Mouse (Mus musculus) forebrain, embryonic 16.5 days (tissue): Measurements from ENCODE around the gene Srcin1. TPM values are rescaled to one million over a fixed set of nuclear protein-coding genes. Genes with fewer than 3 reads are reported as not detected.

Source experiments
- ATAC-seq: fragments of 200-750 bp; cut with Nextera tagmentation; 2 replicates; pipeline ENCODE4 v1.8.0; 2017; ENCODE audit warnings: mild to moderate bottlenecking, moderate library complexity
- H3K27ac ChIP-seq: fragments of 300-500 bp; sonication (generic); 2 replicates; pipeline ENCODE4 v1.5.1; 2014; ENCODE audit warnings: low read length, control low read depth
- H3K27me3 ChIP-seq: fragments of 300-500 bp; sonication (generic); replicated peaks from 2 replicates; pipeline ENCODE4 v1.6.1; 2014; ENCODE audit warnings: low read length; ENCODE audit not compliant: control insufficient read depth, insufficient read depth
- H3K36me3 ChIP-seq: fragments of 300-500 bp; sonication (generic); 2 replicates; pipeline ENCODE4 v1.6.1; 2014; ENCODE audit not compliant: control insufficient read depth, insufficient read depth
- H3K4me1 ChIP-seq: fragments of 300-500 bp; sonication (generic); replicated peaks from 2 replicates; pipeline ENCODE4 v1.6.1; 2014; ENCODE audit warnings: low read length; ENCODE audit not compliant: control insufficient read depth, insufficient read depth
- H3K4me2 ChIP-seq: fragments of 300-500 bp; sonication (generic); 2 replicates; pipeline ENCODE4 v1.6.1; 2014; ENCODE audit warnings: mild to moderate bottlenecking, low read length, control low read depth
- H3K4me3 ChIP-seq: fragments of 300-500 bp; sonication (generic); replicated peaks from 2 replicates; pipeline ENCODE4 v1.5.1; 2014; ENCODE audit warnings: mild to moderate bottlenecking, low read length, control low read depth
- H3K9ac ChIP-seq: fragments of 300-500 bp; sonication (generic); replicated peaks from 2 replicates; pipeline ENCODE4 v1.6.1; 2014; ENCODE audit warnings: low read depth, low read length, control low read depth
- H3K9me3 ChIP-seq: fragments of 300-500 bp; sonication (generic); 2 replicates; pipeline ENCODE4 v1.6.1; 2016; ENCODE audit warnings: low read length; ENCODE audit not compliant: control insufficient read depth
- WGBS: fragments of 180-500 bp; shearing (Covaris S2); extraction: QIAGEN DNeasy Blood & Tissue Kit; methylation state at CpG from one replicate; pipeline ENCODE4 v1.1.7; 2014; 5-methylcytosine and 5-hydroxymethylcytosine counted together
- polyA plus RNA-seq: library from polyadenylated mRNA; unstranded; fragments of >200 nt; fragmentation: Nextera tagmentation; extraction: Ambion mirVana; gene quantifications from 2 replicates; pipeline ENCODE4 v1.2.1, GENCODE M21; 2015

Srcin1 gene
- polyA plus RNA-seq, 1 experiment from 2014 or later, result 9.9 TPM

GRCm38 (mm10) chr11:97572895-97573480, 3.0 kb downstream of the Srcin1 start:
- Histone ChIP-seq H3K9ac (peak overlapping the region; percentile 97), H3K4me1 (peaks cover 67% of the 10 kb centered on the region), H3K4me2 (peak overlapping the region; percentile 86), H3K4me3 (peak overlapping the region; percentile 85), H3K9me3 (no peaks in the 10 kb centered on the region), H3K36me3 (no peaks in the 10 kb centered on the region), H3K27ac (peak overlapping the region; percentile 97), H3K27me3 (no peaks in the 10 kb centered on the region)
- ATAC-seq, result no peak
- WGBS, result 15% methylated on average over 7 of the region's 7 CpGs

GRCm38 (mm10) chr11:97572089-97572345, 4.0 kb downstream of the Srcin1 start:
- peak overlapping the region; percentile 85 for H3K4me3 ChIP-seq
- H3K36me3 ChIP-seq, result no peaks in the 10 kb centered on the region
- no peaks in the 10 kb centered on the region for H3K9me3 ChIP-seq
- peak overlapping the region; percentile 51 for H3K9ac ChIP-seq
- peaks cover 76% of the 10 kb centered on the region for H3K4me1 ChIP-seq
- WGBS, result 17% methylated on average over 5 of the region's 5 CpGs
- H3K27ac ChIP-seq, result peak overlapping the region; percentile 97
- H3K4me2 ChIP-seq, result peak overlapping the region; percentile 86
- ATAC-seq, result no peak
- H3K27me3 ChIP-seq, result no peaks in the 10 kb centered on the region

- peaks cover 82% of the 10 kb centered on the region for H3K4me1 ChIP-seq
- H3K9me3 ChIP-seq, result no peaks in the 10 kb centered on the region
- peak overlapping the region; percentile 51 for H3K9ac ChIP-seq
- H3K36me3 ChIP-seq, result no peaks in the 10 kb centered on the region
- ATAC-seq, result peak; percentile 13; the same call in 1 of the 2 replicates
- H3K4me3 ChIP-seq, result peak overlapping the region; percentile 85
- H3K27ac ChIP-seq, result peak overlapping the region; percentile 97
- 3% methylated on average over 8 of the region's 8 CpGs for WGBS
- peak overlapping the region; percentile 86 for H3K4me2 ChIP-seq
- H3K27me3 ChIP-seq, result no peaks in the 10 kb centered on the region
Observed at GRCm38 (mm10) chr11:97571266-97572088, 4.5 kb downstream of the Srcin1 start.

GRCm38 (mm10) chr11:97570493-97571137, 5.4 kb downstream of the Srcin1 start:
- Histone ChIP-seq H3K4me2 (peak overlapping the region; percentile 86), H3K9me3 (no peaks in the 10 kb centered on the region), H3K4me3 (0 out of 2 replicates have a peak overlapping the region, but pooled peaks have one; percentile 7), H3K9ac (0 out of 2 replicates have a peak overlapping the region, but pooled peaks have one; percentile 12), H3K27ac (peak overlapping the region; percentile 97), H3K4me1 (peaks cover 82% of the 10 kb centered on the region), H3K36me3 (no peaks in the 10 kb centered on the region), H3K27me3 (no peaks in the 10 kb centered on the region)
- ATAC-seq, result 0 out of 2 replicates have a peak, but pooled peaks have one; percentile 1
- 5% methylated on average over 8 of the region's 8 CpGs for WGBS

GRCm38 (mm10) chr11:97569806-97570205, 6.2 kb downstream of the Srcin1 start:
- Histone ChIP-seq H3K4me1 (peaks cover 90% of the 10 kb centered on the region), H3K9ac (peak overlapping the region; percentile 35; the same call in 1 of the 2 replicates), H3K27me3 (no peaks in the 10 kb centered on the region), H3K27ac (peak overlapping the region; percentile 97), H3K4me2 (peak overlapping the region; percentile 86), H3K9me3 (no peaks in the 10 kb centered on the region), H3K36me3 (no peaks in the 10 kb centered on the region), H3K4me3 (no peak overlapping the region)
- ATAC-seq, result no peak
- 22% methylated on average over 3 of the region's 3 CpGs for WGBS

GRCm38 (mm10) chr11:97569301-97569724, 6.7 kb downstream of the Srcin1 start:
- Histone ChIP-seq H3K4me3 (no peak overlapping the region), H3K9ac (peak overlapping the region; percentile 35), H3K27ac (peak overlapping the region; percentile 97), H3K9me3 (no peaks in the 10 kb centered on the region), H3K4me1 (peaks cover 94% of the 10 kb centered on the region), H3K4me2 (peak overlapping the region; percentile 34), H3K36me3 (no peaks in the 10 kb centered on the region), H3K27me3 (no peaks in the 10 kb centered on the region)
- no peak for ATAC-seq
- WGBS, result 25% methylated on average over 5 of the region's 5 CpGs

- Histone ChIP-seq H3K27ac (peak overlapping the region; percentile 97), H3K4me3 (0 out of 2 replicates have a peak overlapping the region, but pooled peaks have one; percentile 6), H3K9ac (peak overlapping the region; percentile 35), H3K4me1 (peaks cover 97% of the 10 kb centered on the region), H3K27me3 (no peaks in the 10 kb centered on the region), H3K4me2 (peak overlapping the region; percentile 34), H3K36me3 (no peaks in the 10 kb centered on the region), H3K9me3 (no peaks in the 10 kb centered on the region)
- 7% methylated on average over 8 of the region's 8 CpGs for WGBS
- peak; percentile 50 for ATAC-seq
Observed at GRCm38 (mm10) chr11:97568729-97569128, 7.3 kb downstream of the Srcin1 start.

GRCm38 (mm10) chr11:97567480-97567879, 8.5 kb downstream of the Srcin1 start:
- Histone ChIP-seq H3K27me3 (no peaks in the 10 kb centered on the region), H3K9me3 (no peaks in the 10 kb centered on the region), H3K4me2 (peak overlapping the region; percentile 17; the same call in 1 of the 2 replicates), H3K4me3 (no peak overlapping the region), H3K27ac (peak overlapping the region; percentile 16), H3K9ac (peak overlapping the region; percentile 30), H3K4me1 (peaks cover 87% of the 10 kb centered on the region), H3K36me3 (no peaks in the 10 kb centered on the region)
- no peak for ATAC-seq
- WGBS, result 14% methylated on average over 11 of the region's 11 CpGs

GRCm38 (mm10) chr11:97566551-97566950, 9.4 kb downstream of the Srcin1 start:
- Histone ChIP-seq H3K4me3 (no peak overlapping the region), H3K9me3 (no peaks in the 10 kb centered on the region), H3K9ac (peak overlapping the region; percentile 30), H3K4me2 (no peak overlapping the region), H3K27ac (no peak overlapping the region; the same call in 1 of the 2 replicates), H3K4me1 (peaks cover 78% of the 10 kb centered on the region), H3K27me3 (no peaks in the 10 kb centered on the region), H3K36me3 (no peaks in the 10 kb centered on the region)
- ATAC-seq, result no peak
- 21% methylated on average over 13 of the region's 13 CpGs for WGBS
